Mouse (Mus musculus): ENCODE data around the gene Asah2.
"Not testable (repeated sequence)": the region's sequence is repeated elsewhere in the genome, so short reads cannot be mapped to it uniquely, and the experiment has no call there.

Asah2 gene

DNA sequence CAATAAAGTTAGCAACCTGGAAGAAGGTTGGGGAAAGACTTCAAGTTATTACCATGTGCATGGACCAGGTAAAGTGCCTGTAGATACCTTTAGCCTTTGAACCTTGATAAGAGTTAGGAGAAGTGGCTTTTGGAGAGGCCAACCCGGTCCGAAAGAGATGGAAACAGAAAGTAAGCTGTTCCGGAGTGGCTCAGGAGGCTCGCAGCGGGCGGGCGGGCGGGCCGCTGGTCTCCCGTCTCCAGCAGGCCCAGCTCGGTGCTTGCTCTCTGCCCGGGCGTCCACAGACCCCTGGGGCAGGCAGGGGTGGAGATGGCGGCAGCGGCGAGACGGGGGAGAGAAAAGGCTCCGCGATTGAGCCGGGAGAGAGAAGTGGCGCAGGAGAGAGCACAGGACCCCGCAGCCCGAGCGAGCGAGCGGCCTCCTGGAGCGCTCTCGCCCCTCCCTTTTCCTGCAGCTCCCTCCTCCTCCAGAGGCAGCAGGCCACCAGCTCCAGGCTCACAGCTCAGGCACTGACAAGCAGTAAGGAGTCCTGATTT is at the start of gene Asah2:
Asah2 (minus strand) TSS at position 441 of the 536 bp plus-strand sequence.
- DNase-seq (ENCODE audit: low spot score in 2 of 2): peak; percentile 75 to 78

DNA sequence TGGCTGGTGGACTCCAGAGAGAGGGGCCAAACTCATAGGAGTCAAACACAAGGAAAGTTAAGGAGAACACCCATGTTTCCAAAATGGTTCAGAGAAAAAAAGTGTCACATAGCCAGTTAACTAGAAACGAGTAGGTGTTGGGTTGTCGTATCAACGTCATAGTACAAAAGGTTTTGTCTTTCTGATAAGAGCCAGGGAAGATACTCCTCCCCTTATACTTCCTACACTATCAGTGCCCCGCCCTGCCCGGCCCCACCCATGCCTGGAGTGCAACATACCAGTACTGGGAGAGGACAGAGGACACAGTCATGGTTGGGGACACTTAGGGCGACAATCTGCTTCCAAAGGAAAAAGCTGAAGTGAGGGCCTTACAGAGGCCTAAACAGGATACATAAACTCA is 49.0 kb upstream of the Asah2 start:
- DNase-seq (ENCODE audit: low spot score in 2 of 2): no peak

DNA sequence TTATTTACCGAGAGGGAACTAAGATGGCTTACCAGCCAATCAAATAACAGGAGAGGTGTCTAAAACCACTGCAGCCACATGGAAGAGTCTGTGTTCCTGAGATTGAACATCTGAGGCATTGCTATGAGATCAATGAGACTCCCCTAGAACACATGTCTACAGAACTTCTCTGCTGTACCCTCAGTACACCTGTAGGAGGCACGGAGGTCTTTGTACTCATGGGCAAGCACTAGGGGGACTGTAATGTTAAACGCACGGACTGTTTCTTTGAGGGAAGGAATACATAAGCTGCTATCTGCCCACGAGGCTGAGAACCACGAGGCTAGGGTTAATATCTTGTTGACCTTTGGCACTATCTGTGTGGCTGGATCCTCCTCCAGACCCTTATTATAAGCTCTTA is 44.5 kb upstream of the Asah2 start:
- no peak for DNase-seq (ENCODE audit: low spot score in 2 of 2)

DNA sequence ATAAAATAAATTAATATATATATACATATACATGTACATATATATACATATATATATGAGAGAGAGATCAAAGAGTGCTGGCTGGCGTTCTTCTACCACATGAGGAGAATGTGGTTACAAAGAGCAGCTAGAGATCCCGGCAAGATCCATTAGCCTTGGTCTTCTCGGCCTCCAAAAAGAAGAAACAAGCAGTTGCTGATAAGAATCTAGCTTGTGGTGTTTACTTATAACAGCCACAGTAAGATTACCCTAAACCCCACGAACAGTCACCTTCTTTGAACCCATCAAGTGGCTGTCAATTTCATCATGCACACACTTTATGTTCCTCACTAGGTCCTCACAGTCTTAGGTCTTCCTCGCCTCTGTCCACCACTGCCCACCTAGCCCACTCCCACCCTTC is 40.7 kb upstream of the Asah2 start:
- DNase-seq (ENCODE audit: low spot score in 2 of 2): no peak

- no peak for DNase-seq (ENCODE audit: low spot score in 2 of 2)
These were observed 34.4 kb upstream of the Asah2 start for GRCm38 (mm10) chr19:32142383-32142782.

DNA sequence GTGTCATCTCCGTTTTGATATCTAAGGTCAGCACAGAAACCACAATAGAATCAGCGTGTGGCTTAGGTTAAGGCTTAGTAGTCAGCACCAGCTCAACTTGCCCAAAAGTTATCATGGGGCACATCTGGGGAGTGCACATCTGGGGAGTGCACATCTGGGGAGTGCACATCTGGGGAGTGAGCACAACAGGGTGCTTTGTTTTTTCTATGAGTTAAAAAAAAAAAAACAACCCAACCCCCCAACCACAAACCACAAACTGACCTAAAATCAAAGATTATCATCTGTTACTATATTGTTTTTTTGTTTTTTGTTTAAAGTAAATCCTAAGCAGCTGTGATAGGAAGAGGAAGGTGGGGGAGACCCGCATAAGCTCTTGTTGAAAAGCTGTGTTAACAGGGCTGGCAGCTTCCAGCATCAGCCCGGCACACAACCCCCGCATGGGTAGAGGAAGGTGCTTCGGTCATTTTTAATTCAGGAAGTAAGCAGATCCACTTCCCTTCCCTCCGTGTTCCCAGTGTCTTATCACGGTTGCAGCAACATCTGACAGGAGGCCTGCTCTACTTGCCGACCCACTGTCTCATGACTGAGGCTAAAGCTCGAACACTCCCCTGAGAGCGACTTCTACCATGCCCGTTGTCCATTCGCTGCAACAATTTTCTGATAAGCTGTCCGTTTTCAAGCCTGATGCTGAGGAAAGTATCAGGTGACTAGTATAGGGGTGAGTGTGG is 30.5 kb upstream of the Asah2 start:
- no peak for DNase-seq (ENCODE audit: low spot score in 2 of 2)

DNA sequence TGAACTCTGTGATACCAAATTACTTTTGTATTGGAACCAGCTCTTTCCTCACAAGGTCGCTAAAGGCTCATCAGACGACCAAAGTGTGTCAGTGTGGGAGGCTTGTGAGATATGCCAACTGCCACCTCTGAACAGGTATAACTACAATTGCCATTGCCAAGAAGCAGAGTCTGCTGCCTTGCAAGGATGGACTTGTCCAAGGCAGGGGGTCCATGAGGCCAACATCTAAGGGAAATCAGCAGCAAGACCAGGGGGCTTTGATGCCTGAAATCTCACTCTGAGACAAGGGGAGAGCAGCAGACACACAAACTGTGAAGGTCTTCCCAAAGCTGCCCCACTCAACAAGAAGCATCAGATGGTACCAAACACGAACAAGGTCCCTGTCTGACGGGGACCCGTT is 29.9 kb upstream of the Asah2 start:
- DNase-seq (ENCODE audit: low spot score in 2 of 2): no peak

DNA sequence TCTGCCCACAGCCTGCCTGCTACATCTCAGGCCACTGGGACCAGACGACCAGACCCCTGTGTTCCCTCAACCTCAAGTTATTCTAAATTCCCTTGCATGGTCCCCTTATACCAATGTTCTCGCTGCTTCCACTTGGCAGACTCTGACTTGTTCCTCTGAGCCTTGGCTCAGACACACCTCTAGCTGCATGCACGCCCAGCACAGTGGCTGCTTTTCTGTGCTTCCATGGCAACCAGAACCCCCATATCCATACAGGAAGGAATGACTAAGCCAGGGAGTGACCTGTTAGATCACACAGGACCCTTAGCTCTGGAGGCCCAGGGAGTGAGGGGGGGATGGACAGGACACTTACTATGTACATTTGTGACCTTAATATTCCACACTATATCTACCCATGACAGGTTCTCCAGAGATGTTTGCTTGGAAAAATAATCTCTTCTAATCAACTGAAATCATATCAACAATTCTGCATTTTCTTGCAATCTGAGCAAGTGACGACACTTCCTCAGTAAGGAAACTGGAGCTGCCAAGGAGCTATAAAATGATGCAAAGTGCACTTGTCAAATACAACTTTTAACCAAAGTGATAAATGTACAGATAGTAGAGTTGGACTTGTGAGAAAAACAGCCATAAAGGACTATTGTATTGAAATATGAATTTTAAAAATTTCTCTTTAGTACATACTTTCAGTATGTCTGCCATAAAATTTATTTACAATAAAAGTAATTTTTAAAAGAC is 29.0 kb upstream of the Asah2 start:
- DNase-seq (ENCODE audit: low spot score in 2 of 2): peak; percentile 39 to 47

DNA sequence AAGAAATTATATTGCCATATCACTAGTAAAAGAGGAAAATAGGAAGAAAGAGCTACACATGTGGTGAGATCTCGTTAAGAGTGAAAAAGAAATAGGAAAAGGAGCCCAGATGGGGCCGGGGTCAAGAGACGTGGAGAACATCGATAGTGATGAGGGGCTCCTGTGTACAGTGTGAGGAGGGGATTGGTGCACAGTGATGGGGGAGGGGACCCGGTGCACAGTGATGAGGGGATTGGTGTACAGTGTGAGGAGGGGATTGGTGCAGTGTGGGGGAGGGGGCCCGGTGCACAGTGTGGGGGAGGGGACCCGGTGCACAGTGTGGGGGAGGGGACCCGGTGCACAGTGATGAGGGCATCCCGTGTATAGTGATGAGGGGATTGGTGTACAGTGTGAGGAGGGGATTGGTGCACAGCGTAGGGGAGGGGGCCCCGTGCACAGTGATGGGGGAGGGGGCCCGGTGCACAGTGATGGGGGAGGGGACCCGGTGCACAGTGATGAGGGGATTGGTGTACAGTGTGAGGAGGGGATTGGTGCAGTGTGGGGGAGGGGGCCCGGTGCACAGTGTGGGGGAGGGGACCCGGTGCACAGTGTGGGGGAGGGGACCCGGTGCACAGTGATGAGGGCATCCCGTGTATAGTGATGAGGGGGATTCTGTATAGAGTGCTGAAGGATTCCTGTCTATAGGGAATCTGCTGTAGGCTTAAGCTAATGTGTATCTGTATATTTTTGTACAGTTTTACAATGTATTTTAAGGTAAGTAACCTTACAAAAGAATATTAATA is 23.9 kb upstream of the Asah2 start:
- DNase-seq (ENCODE audit: low spot score in 2 of 2): not testable (repeated sequence)

DNA sequence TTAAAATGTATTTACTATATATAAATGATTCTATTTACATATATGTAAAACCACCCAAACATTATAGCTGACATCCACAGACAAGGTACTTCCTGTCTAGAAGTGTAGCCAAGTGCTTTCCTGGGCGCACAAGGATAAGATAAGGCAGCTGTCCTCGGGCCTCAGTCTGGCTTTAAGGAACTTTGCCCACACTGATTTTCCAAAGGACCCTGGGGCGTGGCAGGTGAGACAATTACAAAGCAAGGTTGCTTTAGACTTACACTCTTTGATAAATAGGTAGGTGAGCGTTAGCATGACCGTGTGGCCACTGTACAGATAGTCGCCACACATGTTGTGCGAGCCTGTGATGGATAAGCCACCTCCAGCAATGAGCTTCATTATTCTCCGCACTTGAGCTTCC is 21.3 kb upstream of the Asah2 start:
- no peak for DNase-seq (ENCODE audit: low spot score in 2 of 2)

GRCm38 (mm10) chr19:32127180-32127850 is 19.3 kb upstream of the Asah2 start:
- no peak for DNase-seq (ENCODE audit: low spot score in 2 of 2)

DNA sequence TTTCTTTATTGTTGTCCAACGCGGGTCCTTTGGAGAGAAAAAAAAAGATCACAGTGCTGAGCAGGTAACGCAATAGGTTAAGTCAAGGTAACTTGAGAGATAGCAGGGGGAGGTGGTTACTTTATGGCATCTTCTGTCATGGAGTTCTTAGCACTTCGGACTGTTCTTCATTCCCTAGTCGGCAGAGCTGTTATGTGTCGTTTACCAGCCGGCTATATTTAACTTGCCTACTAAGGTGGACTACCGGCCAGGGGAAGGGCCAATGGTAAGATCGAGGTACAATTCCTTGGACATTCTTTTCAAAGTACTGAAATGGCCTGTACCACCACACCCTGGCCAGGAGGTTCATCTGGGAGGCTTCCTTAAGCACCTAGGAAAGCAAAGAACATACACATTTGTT is 16.1 kb upstream of the Asah2 start:
- peak in 1 of 2 experiments; percentile 6 for DNase-seq (ENCODE audit: low spot score in 2 of 2)

- DNase-seq (ENCODE audit: low spot score in 2 of 2): peak in 1 of 2 experiments; percentile 28
These were observed 15.2 kb upstream of the Asah2 start for GRCm38 (mm10) chr19:32123196-32123595.

- peak in 1 of 2 experiments; percentile 5 for DNase-seq (ENCODE audit: low spot score in 2 of 2)
These were observed 12.8 kb upstream of the Asah2 start for GRCm38 (mm10) chr19:32120798-32121197.

GRCm38 (mm10) chr19:32119666-32120065 is 11.7 kb upstream of the Asah2 start:
- no peak for DNase-seq (ENCODE audit: low spot score in 2 of 2)

DNA sequence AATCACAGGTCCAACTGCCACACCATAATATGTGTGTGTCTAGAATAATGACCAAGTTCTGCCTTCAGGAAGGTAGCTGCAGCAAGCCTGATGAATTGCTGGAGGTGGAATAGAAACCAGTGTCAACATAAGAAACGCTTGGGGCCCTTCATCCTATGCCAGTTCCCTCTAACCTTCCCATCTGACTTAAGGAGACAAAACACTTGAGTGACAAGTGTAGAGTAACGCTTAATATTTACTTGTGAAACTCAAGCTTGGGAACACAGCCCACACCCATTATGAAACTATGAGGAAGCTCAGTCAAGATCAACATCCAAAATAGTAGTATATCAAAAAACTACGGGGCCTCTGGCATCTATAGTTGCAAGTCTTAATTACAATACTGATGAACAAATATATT is 10.5 kb upstream of the Asah2 start:
- DNase-seq (ENCODE audit: low spot score in 2 of 2): no peak

DNA sequence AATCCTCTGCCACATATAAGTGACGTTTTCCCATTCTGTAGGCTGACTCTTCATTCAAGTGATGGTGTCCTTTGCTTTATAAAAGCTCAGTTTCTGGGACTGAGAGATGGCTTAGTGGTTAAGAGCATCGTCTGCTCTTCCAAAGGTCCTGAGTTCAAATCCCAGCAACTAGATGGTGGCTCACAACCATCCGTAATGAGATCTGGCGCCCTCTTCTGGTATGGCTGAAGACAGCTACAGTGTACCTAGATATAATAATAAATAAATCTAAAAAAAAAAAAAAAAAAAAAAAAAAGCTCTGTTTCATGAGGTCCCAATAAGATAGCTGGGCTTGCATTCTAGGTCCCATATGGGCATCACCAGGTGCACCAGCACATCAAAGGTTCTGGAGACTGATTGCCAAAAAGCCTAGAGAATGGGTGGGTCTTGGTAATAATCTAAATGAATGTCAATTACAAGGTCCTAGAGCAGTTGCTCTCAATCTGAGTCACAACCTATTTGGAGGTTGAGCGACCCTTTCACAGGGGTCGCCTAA is 9.5 kb upstream of the Asah2 start:
- DNase-seq (ENCODE audit: low spot score in 2 of 2): no peak

DNA sequence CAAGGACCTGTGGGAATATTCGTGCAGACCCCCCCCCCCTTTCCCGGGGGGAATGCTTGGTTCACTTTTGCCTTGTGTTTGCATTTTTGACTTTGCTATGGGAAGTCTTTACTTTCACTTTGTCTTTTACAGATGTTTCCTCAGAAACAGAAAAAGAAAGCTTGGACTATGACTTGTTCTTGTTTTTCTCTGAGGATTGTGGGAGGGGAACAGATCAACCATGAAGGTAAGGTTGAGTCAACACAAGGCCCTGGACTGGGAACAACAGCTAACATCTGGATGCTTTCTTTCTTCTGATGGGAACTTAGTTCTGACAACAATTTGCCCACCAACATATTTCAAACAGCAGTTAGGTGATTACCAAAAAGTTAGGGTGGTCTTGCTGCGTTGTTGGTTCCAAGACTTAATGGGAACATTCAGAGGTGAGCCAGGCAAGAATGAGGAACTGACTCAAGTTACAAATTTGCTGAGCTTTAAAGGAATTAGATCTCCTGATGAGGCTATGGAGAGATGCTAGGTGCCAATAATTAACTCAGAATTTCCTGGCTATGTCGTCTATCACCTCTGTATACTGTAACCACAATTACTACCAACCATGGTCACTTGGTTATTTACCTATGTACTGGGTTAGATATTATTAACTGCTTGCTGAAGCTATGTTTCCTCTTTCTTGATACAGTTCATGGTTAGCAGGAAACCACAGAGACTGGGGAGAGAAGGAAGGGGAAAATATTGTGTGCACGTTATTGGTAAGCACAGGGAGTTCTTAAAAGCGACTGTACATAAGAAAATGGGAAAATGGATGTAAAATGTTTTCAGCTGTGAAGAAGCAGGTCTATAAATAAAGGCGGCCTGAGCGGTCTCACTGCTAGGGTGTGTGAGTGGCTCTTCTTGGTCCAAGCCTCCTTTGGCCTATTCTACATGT is 4.1 kb upstream of the Asah2 start:
- no peak for DNase-seq (ENCODE audit: low spot score in 2 of 2)

GRCm38 (mm10) chr19:32106750-32107149 is 1.3 kb downstream of the Asah2 start:
- no peak for DNase-seq (ENCODE audit: low spot score in 2 of 2)

DNA sequence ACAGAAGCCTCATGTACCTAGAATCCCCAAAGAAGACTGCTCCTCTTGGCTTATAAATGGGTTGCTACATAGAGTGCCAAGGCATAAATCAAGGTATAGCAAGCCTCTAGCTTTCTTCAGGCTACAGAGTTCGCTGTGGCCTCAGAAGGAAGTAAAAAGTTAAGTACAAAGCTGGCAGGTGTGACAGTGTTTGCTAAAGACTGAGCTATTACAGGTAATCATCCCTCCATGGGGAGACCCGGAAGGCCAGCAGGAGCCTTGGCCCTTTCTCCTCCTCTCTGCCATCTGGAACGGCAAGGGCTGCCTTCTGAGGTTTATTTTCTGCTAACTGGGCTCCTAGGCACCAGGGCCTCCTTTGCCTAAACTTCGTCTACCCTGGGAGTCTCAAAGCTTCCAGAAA is 3.8 kb downstream of the Asah2 start:
- no peak for DNase-seq (ENCODE audit: low spot score in 2 of 2)
